Mouse (Mus musculus) MEL (cell line): ENCODE data around the gene Krt15.

Source experiments
- CTCF ChIP-seq, 3 experiments: IDR thresholded peaks in 2 of 3; conservative IDR thresholded peaks in 1 of 3; 2 replicates each; pipeline ENCODE4 v1.5.1; 2011 to 2012; ENCODE audit warnings: low read length in 3 of 3, low read depth in 2 of 3, mild to moderate bottlenecking in 2 of 3, improper control_type of control experiment in 1 of 3, inconsistent platforms in 1 of 3, mixed read lengths in 1 of 3, moderate library complexity in 1 of 3; ENCODE audit not compliant: control insufficient read depth in 1 of 3, insufficient read depth in 1 of 3, poor library complexity in 1 of 3, severe bottlenecking in 1 of 3
- ELF1 ChIP-seq: IDR thresholded peaks from 2 replicates; pipeline ENCODE4 v1.6.1; 2014; ENCODE audit warnings: low read depth, mild to moderate bottlenecking, inconsistent platforms, low read length, improper control_type of control experiment, moderate library complexity
- EP300 ChIP-seq, 2 experiments: IDR thresholded peaks; 2 replicates each; pipeline ENCODE4 v1.6.1; 2011; ENCODE audit warnings: improper control_type of control experiment in 2 of 2, low read length in 2 of 2, low read depth in 1 of 2, mild to moderate bottlenecking in 1 of 2
- GABPA ChIP-seq: IDR thresholded peaks from 2 replicates; pipeline ENCODE4 v1.6.1; 2012; ENCODE audit warnings: low read depth, mild to moderate bottlenecking, inconsistent platforms, low read length, improper control_type of control experiment, moderate library complexity
- HCFC1 ChIP-seq: IDR thresholded peaks from 2 replicates; pipeline ENCODE4 v1.6.1; 2012; ENCODE audit warnings: low read depth, mild to moderate bottlenecking, inconsistent platforms, low read length, improper control_type of control experiment, moderate library complexity
- MAFK ChIP-seq: IDR thresholded peaks from 2 replicates; pipeline ENCODE4 v1.6.1; 2011; ENCODE audit warnings: low read depth, mild to moderate bottlenecking, low read length, improper control_type of control experiment, borderline replicate concordance
- NELFE ChIP-seq: IDR thresholded peaks from 2 replicates; pipeline ENCODE4 v1.6.1; 2011; ENCODE audit warnings: low read depth, low read length, improper control_type of control experiment
- RAD21 ChIP-seq: IDR thresholded peaks from 2 replicates; pipeline ENCODE4 v1.6.1; 2011; ENCODE audit warnings: mild to moderate bottlenecking, low read depth, low read length, improper control_type of control experiment
- SIN3A ChIP-seq: IDR thresholded peaks from 2 replicates; pipeline ENCODE4 v1.6.1; 2012; ENCODE audit warnings: low read length, improper control_type of control experiment, inconsistent platforms

GRCm38 (mm10) chr11:100100391-100100790, 35.3 kb downstream of the Krt15 start:
- TF ChIP-seq MAFK (no peak), ELF1 (no peak), GABPA (no peak), CTCF (IDR thresholded peaks at IDR 0.05 in 2 of 3, conservative IDR thresholded peaks at IDR 0.05 in 1 of 3; ENCODE audit: control insufficient read depth in 1 of 3, insufficient read depth in 1 of 3, low read depth in 2 of 3, low read length in 3 of 3, poor library complexity in 1 of 3, severe bottlenecking in 1 of 3) (no peak), NELFE (no peak), SIN3A (no peak), RAD21 (no peak), EP300 (IDR thresholded peaks at IDR 0.05; ENCODE audit: low read depth in 1 of 2, low read length in 2 of 2) (no peak), HCFC1 (no peak)
